Mouse (Mus musculus): ENCODE measurements at regions not wholly inside any gene's neighbourhood (a gene's known extent, or its start where the extent isn't known, plus 50 kb on each side); places are given as distances from the start of the nearest gene placed in this dataset.

- no peaks in the 10 kb centered on the region for H3K27me3 ChIP-seq (ENCODE audit: insufficient read depth, low read length)
- no peaks in the 10 kb centered on the region for H3K4me1 ChIP-seq (ENCODE audit: insufficient read depth, low read depth, low read length)
- ATAC-seq (ENCODE audit: extremely low read depth, insufficient number of reproducible peaks, low FRiP score, poor library complexity, severe bottlenecking): no peak
- TF ChIP-seq CTCF (IDR thresholded peaks at IDR 0.05; ENCODE audit: low read depth, low read length) (no peak), POLR2AphosphoS5 (IDR thresholded peaks at IDR 0.05; ENCODE audit: insufficient replicate concordance, low read depth, low read length) (no peak), GATA2 (IDR thresholded peaks at IDR 0.05; ENCODE audit: borderline replicate concordance, low read depth, low read length) (no peak), TAL1 (conservative IDR thresholded peaks at IDR 0.05; ENCODE audit: low read depth, low read length) (no peak), GATA1 (IDR thresholded peaks at IDR 0.05; ENCODE audit: borderline replicate concordance, low read length) (no peak)
- DNase-seq (ENCODE audit: low spot score): no peak
- no peak overlapping the region for H3K4me3 ChIP-seq (ENCODE audit: low read depth, low read length)
- peaks cover 19% of the 10 kb centered on the region; the same call in 1 of the 2 replicates for H3K9me3 ChIP-seq (replicated peaks)
- H3K36me3 ChIP-seq (replicated peaks): no peaks in the 10 kb centered on the region
Observed at GRCm38 (mm10) chr3:35361086-35361485, 392.8 kb upstream of the Atp11b start.

GRCm38 (mm10) chr3:35365431-35365830, 388.5 kb upstream of the Atp11b start:
- ATAC-seq (ENCODE audit: extremely low read depth, insufficient number of reproducible peaks, low FRiP score, poor library complexity, severe bottlenecking) (no peak), DNase-seq (ENCODE audit: low spot score) (no peak)
- Histone ChIP-seq H3K9me3 (replicated peaks) (peaks cover 13% of the 10 kb centered on the region; the same call in 1 of the 2 replicates), H3K4me1 (ENCODE audit: insufficient read depth, low read depth, low read length) (no peaks in the 10 kb centered on the region), H3K36me3 (replicated peaks) (no peaks in the 10 kb centered on the region), H3K27me3 (ENCODE audit: insufficient read depth, low read length) (no peaks in the 10 kb centered on the region), H3K4me3 (ENCODE audit: low read depth, low read length) (no peak overlapping the region)
- no peak for TF ChIP-seq POLR2AphosphoS5 (IDR thresholded peaks at IDR 0.05; ENCODE audit: insufficient replicate concordance, low read depth, low read length)
- TF ChIP-seq GATA1 (IDR thresholded peaks at IDR 0.05; ENCODE audit: borderline replicate concordance, low read length): no peak
- no peak for TF ChIP-seq GATA2 (IDR thresholded peaks at IDR 0.05; ENCODE audit: borderline replicate concordance, low read depth, low read length)
- no peak for TF ChIP-seq TAL1 (conservative IDR thresholded peaks at IDR 0.05; ENCODE audit: low read depth, low read length)
- no peak for TF ChIP-seq CTCF (IDR thresholded peaks at IDR 0.05; ENCODE audit: low read depth, low read length)

- TF ChIP-seq GATA2 (IDR thresholded peaks at IDR 0.05; ENCODE audit: borderline replicate concordance, low read depth, low read length): no peak
- TF ChIP-seq GATA1 (IDR thresholded peaks at IDR 0.05; ENCODE audit: borderline replicate concordance, low read length): no peak
- TF ChIP-seq TAL1 (conservative IDR thresholded peaks at IDR 0.05; ENCODE audit: low read depth, low read length): no peak
- TF ChIP-seq POLR2AphosphoS5 (IDR thresholded peaks at IDR 0.05; ENCODE audit: insufficient replicate concordance, low read depth, low read length): no peak
- no peak for TF ChIP-seq CTCF (IDR thresholded peaks at IDR 0.05; ENCODE audit: low read depth, low read length)
- DNase-seq (ENCODE audit: low spot score) (no peak), ATAC-seq (ENCODE audit: extremely low read depth, insufficient number of reproducible peaks, low FRiP score, poor library complexity, severe bottlenecking) (no peak)
- H3K27me3 ChIP-seq (ENCODE audit: insufficient read depth, low read length): no peaks in the 10 kb centered on the region
- H3K36me3 ChIP-seq (replicated peaks): no peaks in the 10 kb centered on the region
- 0 out of 2 replicates have a peak, but pooled peaks cover 2% of the 10 kb centered on the region for H3K9me3 ChIP-seq (replicated peaks)
- no peaks in the 10 kb centered on the region for H3K4me1 ChIP-seq (ENCODE audit: insufficient read depth, low read depth, low read length)
- no peak overlapping the region for H3K4me3 ChIP-seq (ENCODE audit: low read depth, low read length)
Observed at GRCm38 (mm10) chr3:35372276-35372675, 381.6 kb upstream of the Atp11b start.

- TF ChIP-seq TAL1 (conservative IDR thresholded peaks at IDR 0.05; ENCODE audit: low read depth, low read length) (no peak), GATA1 (IDR thresholded peaks at IDR 0.05; ENCODE audit: borderline replicate concordance, low read length) (no peak), POLR2AphosphoS5 (IDR thresholded peaks at IDR 0.05; ENCODE audit: insufficient replicate concordance, low read depth, low read length) (no peak), GATA2 (IDR thresholded peaks at IDR 0.05; ENCODE audit: borderline replicate concordance, low read depth, low read length) (no peak), CTCF (IDR thresholded peaks at IDR 0.05; ENCODE audit: low read depth, low read length) (no peak)
- no peak for DNase-seq (ENCODE audit: low spot score)
- no peaks in the 10 kb centered on the region for H3K36me3 ChIP-seq (replicated peaks)
- ATAC-seq (ENCODE audit: extremely low read depth, insufficient number of reproducible peaks, low FRiP score, poor library complexity, severe bottlenecking): no peak
- H3K9me3 ChIP-seq (replicated peaks): no peaks in the 10 kb centered on the region
- no peak overlapping the region for H3K4me3 ChIP-seq (ENCODE audit: low read depth, low read length)
- no peaks in the 10 kb centered on the region for H3K27me3 ChIP-seq (ENCODE audit: insufficient read depth, low read length)
- H3K4me1 ChIP-seq (ENCODE audit: insufficient read depth, low read depth, low read length): no peaks in the 10 kb centered on the region
Observed at GRCm38 (mm10) chr3:35387386-35387785, 366.5 kb upstream of the Atp11b start.

GRCm38 (mm10) chr3:35392657-35393056, 361.2 kb upstream of the Atp11b start:
- ATAC-seq (ENCODE audit: extremely low read depth, insufficient number of reproducible peaks, low FRiP score, poor library complexity, severe bottlenecking) (no peak), DNase-seq (ENCODE audit: low spot score) (no peak)
- TF ChIP-seq GATA1 (IDR thresholded peaks at IDR 0.05; ENCODE audit: borderline replicate concordance, low read length): no peak
- no peak for TF ChIP-seq GATA2 (IDR thresholded peaks at IDR 0.05; ENCODE audit: borderline replicate concordance, low read depth, low read length)
- no peak for TF ChIP-seq CTCF (IDR thresholded peaks at IDR 0.05; ENCODE audit: low read depth, low read length)
- no peak for TF ChIP-seq TAL1 (conservative IDR thresholded peaks at IDR 0.05; ENCODE audit: low read depth, low read length)
- no peak for TF ChIP-seq POLR2AphosphoS5 (IDR thresholded peaks at IDR 0.05; ENCODE audit: insufficient replicate concordance, low read depth, low read length)
- H3K27me3 ChIP-seq (ENCODE audit: insufficient read depth, low read length): no peaks in the 10 kb centered on the region
- H3K36me3 ChIP-seq (replicated peaks): no peaks in the 10 kb centered on the region
- H3K4me3 ChIP-seq (ENCODE audit: low read depth, low read length): no peak overlapping the region
- no peaks in the 10 kb centered on the region; the same call in 1 of the 2 replicates for H3K9me3 ChIP-seq (replicated peaks)
- H3K4me1 ChIP-seq (ENCODE audit: insufficient read depth, low read depth, low read length): no peaks in the 10 kb centered on the region

- Histone ChIP-seq H3K9me3 (replicated peaks) (no peaks in the 10 kb centered on the region), H3K4me3 (ENCODE audit: low read depth, low read length) (no peak overlapping the region), H3K27me3 (ENCODE audit: insufficient read depth, low read length) (no peaks in the 10 kb centered on the region), H3K4me1 (ENCODE audit: insufficient read depth, low read depth, low read length) (no peaks in the 10 kb centered on the region), H3K36me3 (replicated peaks) (no peaks in the 10 kb centered on the region)
- ATAC-seq (ENCODE audit: extremely low read depth, insufficient number of reproducible peaks, low FRiP score, poor library complexity, severe bottlenecking) (no peak), DNase-seq (ENCODE audit: low spot score) (no peak)
- no peak for TF ChIP-seq TAL1 (conservative IDR thresholded peaks at IDR 0.05; ENCODE audit: low read depth, low read length)
- TF ChIP-seq POLR2AphosphoS5 (IDR thresholded peaks at IDR 0.05; ENCODE audit: insufficient replicate concordance, low read depth, low read length): no peak
- no peak for TF ChIP-seq CTCF (IDR thresholded peaks at IDR 0.05; ENCODE audit: low read depth, low read length)
Observed at GRCm38 (mm10) chr3:35400213-35400612, 353.7 kb upstream of the Atp11b start.

All from G1E (cell line).